Mouse (Mus musculus) CD4-positive, CD25-positive, alpha-beta regulatory T cell (primary cell): Measurements from ENCODE around the gene Parp3. TPM values are rescaled to one million over a fixed set of nuclear protein-coding genes. Genes with fewer than 3 reads are reported as not detected.

Experiments used
- polyA plus RNA-seq: library from polyadenylated mRNA; unstranded; fragments of 100-300 nt; shearing (Covaris generic); gene quantifications from one replicate; pipeline ENCODE4 v1.2.1, GENCODE M21; 2017

The Parp3 gene
- polyA plus RNA-seq = 75.9 TPM

DNA sequence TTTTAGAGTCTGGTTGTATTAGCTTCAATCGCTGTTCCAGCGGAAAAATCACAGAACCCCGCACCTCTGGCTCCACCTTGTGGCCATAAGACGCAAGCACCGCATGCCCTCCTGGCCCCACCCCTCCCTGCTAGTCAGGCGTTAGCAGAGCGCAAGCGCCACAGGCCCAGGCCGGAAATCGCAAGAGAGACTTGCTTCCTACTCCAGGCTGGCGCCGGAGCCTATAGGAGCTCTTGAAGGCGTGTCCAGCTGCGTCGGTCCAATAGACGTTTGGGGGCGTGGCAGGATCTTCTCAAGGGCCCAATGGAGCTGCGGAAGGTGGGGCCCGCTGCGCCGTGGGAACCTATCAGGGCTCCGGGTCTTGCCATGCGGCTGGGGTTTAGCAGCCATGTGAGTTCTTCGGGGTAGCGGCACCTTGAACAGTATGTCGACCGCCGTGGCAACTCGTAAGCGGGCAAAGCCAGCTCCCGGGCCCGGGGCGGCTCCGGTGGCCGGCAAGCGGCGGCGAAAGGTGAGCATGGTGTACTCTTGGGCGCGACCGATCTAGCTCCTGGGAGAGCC, at the start of gene Parp3:
TSS of gene Parp3 (minus strand) at position 26 of the 561 bp plus-strand sequence.

GRCm38 (mm10) chr9:106514273-106514672, 37.5 kb upstream of the Parp3 start, which contains the start of gene Iqcf5:
TSS of gene Iqcf5 (plus strand) at chr9:106514573.

DNA sequence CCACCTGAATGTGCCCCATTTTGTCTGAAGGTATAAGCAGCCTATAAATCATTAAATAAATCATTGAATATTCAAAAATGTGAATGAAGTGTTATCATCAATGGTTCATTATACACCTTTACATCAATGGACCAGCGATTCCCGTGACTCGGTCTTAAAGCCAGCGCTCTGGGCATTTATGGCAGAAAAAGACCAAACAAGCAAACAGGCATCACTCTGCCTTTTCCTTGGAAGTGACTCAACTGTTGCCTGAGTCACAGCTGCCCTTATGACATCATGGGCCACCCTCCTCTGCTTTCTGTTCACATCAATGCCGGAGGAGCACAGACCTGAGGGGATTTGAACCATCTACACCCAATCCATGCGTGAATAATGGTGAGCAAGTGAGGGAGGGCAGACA, 22.9 kb upstream of the Parp3 start, which contains the start of gene Iqcf1:
TSS of gene Iqcf1 (plus strand) at position 301 of the 400 bp plus-strand sequence.

DNA sequence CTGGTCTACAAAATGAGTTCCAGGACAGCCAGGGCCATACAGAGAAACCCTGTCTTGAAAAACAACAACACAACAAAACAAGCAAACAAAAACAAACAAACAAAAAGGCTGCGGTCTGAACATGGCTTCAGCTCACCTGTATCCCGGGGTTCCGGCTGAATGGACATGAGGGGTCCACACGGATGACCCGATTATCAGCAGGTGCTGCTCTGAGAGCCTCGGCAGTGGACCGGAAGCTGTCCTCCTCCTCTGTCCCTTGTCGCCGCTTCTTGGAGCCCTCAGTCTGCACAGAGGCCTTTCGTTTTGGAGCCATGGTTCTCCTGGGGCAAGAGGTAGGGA, 1.1 kb downstream of the Parp3 start, which contains the start of gene Rrp9:
TSS of gene Rrp9 (plus strand) at position 301 of the 339 bp plus-strand sequence.

GRCm38 (mm10) chr9:106465571-106466200, 11.1 kb downstream of the Parp3 start, which contains the start of gene Gpr62:
TSS of gene Gpr62 (minus strand) at chr9:106465938.

DNA sequence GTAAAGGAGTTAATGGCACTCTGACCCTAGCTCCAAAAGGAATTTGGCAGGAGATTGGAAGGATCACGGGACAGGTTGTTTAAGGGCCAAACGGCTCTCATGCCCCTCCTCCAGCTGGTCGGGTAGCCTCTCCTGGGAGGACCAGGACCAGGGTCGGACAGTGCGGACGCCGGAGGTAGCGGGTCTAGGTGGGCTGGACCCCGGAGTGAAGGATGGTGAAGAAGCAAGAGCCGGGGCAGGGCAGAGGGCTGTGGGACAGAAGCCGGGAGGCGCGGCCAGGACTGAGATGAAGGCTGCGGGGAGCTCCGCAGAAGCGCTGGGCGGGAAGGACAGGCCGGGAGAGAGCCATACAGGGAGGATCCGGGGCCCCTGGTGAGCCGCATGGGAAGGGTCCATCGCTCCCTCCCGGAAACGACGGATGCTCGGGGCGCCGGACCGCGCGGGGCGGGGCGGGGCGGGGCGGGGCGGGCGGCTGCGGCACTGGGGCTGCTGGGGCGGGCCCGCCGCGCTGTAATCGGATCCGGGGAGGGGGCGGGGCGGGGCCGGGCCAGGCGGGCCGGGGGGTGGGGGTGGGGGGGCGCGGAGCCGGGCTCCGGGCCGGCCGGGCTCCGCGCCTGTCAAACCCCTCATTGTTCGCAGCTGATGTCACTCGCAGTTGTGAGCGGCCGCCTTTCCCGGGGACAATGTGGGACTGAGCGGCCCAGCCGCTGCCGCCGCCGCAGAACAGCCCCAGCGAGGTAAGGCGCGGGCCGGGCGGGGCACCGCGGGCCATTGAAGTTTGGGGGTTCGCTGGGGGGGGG, 23.3 kb downstream of the Parp3 start, which contains the start of gene Pcbp4:
TSS of gene Pcbp4 (plus strand) at position 21 of the 800 bp plus-strand sequence.

GRCm38 (mm10) chr9:106447348-106447747, 29.4 kb downstream of the Parp3 start, which contains the start of the genes Abhd14b and Abhd14a:
TSS of gene Abhd14b (plus strand) at chr9:106447459.
TSS of gene Abhd14a (minus strand) at chr9:106447678.

GRCm38 (mm10) chr9:106429221-106430014, 47.3 kb downstream of the Parp3 start, which contains the start of gene Rpl29:
TSS of gene Rpl29 (plus strand) at chr9:106429454.

Other genes with a start within 250 kb of the Parp3 start
- gene Alas1, start 228.3 kb downstream of the Parp3 start, polyA plus RNA-seq = 48.2 TPM
- gene Poc1a, start 195.9 kb downstream of the Parp3 start, polyA plus RNA-seq = 4.1 TPM
- 64.0 TPM for gene Dusp7, start 108.3 kb downstream of the Parp3 start, polyA plus RNA-seq
- gene Rpl29, start 47.5 kb downstream of the Parp3 start, polyA plus RNA-seq = 577 TPM
- 19.6 TPM for gene Acy1, start 38.6 kb downstream of the Parp3 start, polyA plus RNA-seq
- 8.6 TPM for gene Abhd14b, start 29.5 kb downstream of the Parp3 start, polyA plus RNA-seq
- gene Abhd14a, start 29.3 kb downstream of the Parp3 start, polyA plus RNA-seq = 13.0 TPM
- gene Pcbp4, start 23.7 kb downstream of the Parp3 start, polyA plus RNA-seq = 12.2 TPM
- gene Gpr62, start 11.0 kb downstream of the Parp3 start, polyA plus RNA-seq = not detected
- gene Rrp9, start 986 bp downstream of the Parp3 start, polyA plus RNA-seq = 82.8 TPM
- gene Iqcf1, start 23.0 kb upstream of the Parp3 start, polyA plus RNA-seq = not detected
- gene Iqcf5, start 37.6 kb upstream of the Parp3 start, polyA plus RNA-seq = not detected
- gene Iqcf3, start 84.7 kb upstream of the Parp3 start, polyA plus RNA-seq = not detected
- not detected for gene Iqcf4, start 94.0 kb upstream of the Parp3 start, polyA plus RNA-seq
- not detected for gene Iqcf6, start 149.6 kb upstream of the Parp3 start, polyA plus RNA-seq
- gene Grm2, start 179.1 kb upstream of the Parp3 start, polyA plus RNA-seq = not detected
- 74.4 TPM for gene Tex264, start 209.0 kb upstream of the Parp3 start, polyA plus RNA-seq